Mouse (Mus musculus) lung, embryonic 15.5 days (tissue): ENCODE measurements at regions not wholly inside any gene's neighbourhood (a gene's known extent, or its start where the extent isn't known, plus 50 kb on each side); places are given as distances from the start of the nearest gene placed in this dataset.

Experiments used
- ATAC-seq: fragments of 200-750 bp; cut with Nextera tagmentation; 2 replicates; pipeline ENCODE4 v1.8.0; 2017; ENCODE audit warnings: moderate number of reproducible peaks, borderline replicate concordance; ENCODE audit not compliant: low FRiP score, low TSS enrichment; ENCODE audit errors: extremely low read depth
- H3K27ac ChIP-seq: fragments of 300-500 bp; sonication (generic); 2 replicates; pipeline ENCODE4 v1.5.1; 2015; ENCODE audit warnings: moderate library complexity, mild to moderate bottlenecking, inconsistent platforms
- H3K27me3 ChIP-seq: fragments of 300-500 bp; sonication (generic); 2 replicates; pipeline ENCODE4 v1.6.1; 2015; ENCODE audit warnings: inconsistent platforms
- H3K36me3 ChIP-seq: fragments of 300-500 bp; sonication (generic); 2 replicates; pipeline ENCODE4 v1.6.1; 2015; ENCODE audit warnings: inconsistent platforms
- H3K4me1 ChIP-seq: fragments of 300-500 bp; sonication (generic); 2 replicates; pipeline ENCODE4 v1.6.1; 2015; ENCODE audit warnings: inconsistent platforms
- H3K4me2 ChIP-seq: fragments of 300-500 bp; sonication (generic); 2 replicates; pipeline ENCODE4 v1.6.1; 2015; ENCODE audit warnings: inconsistent platforms, mild to moderate bottlenecking, moderate library complexity
- H3K4me3 ChIP-seq: fragments of 300-500 bp; sonication (generic); 2 replicates; pipeline ENCODE4 v1.5.1; 2015; ENCODE audit warnings: mild to moderate bottlenecking, inconsistent platforms
- H3K9ac ChIP-seq: fragments of 300-500 bp; sonication (generic); 2 replicates; pipeline ENCODE4 v1.6.1; 2015; ENCODE audit warnings: inconsistent platforms
- H3K9me3 ChIP-seq: fragments of 300-500 bp; sonication (generic); 2 replicates; pipeline ENCODE4 v1.6.1; 2016; ENCODE audit warnings: inconsistent platforms
- WGBS: fragments of 180-500 bp; shearing (Covaris S2); methylation state at CpG from one replicate; pipeline ENCODE4 v1.1.7; 2015; 5-methylcytosine and 5-hydroxymethylcytosine counted together

GRCm38 (mm10) chr13:112165921-112166320 lies 122.3 kb upstream of the Ankrd55 start:
- no peak overlapping the region for H3K9ac ChIP-seq
- no peaks in the 10 kb centered on the region for H3K36me3 ChIP-seq
- no peak overlapping the region for H3K4me2 ChIP-seq
- ATAC-seq, result no peak
- WGBS, result 73% methylated on average over 2 of the region's 2 CpGs
- no peaks in the 10 kb centered on the region for H3K4me1 ChIP-seq
- H3K27ac ChIP-seq, result peak overlapping the region; percentile 31; the same call in 1 of the 2 replicates
- H3K9me3 ChIP-seq, result no peaks in the 10 kb centered on the region
- H3K27me3 ChIP-seq, result no peaks in the 10 kb centered on the region
- H3K4me3 ChIP-seq, result no peak overlapping the region

- 53% methylated on average over 10 of the region's 10 CpGs for WGBS
- no peaks in the 10 kb centered on the region for H3K36me3 ChIP-seq
Observed at GRCm38 (mm10) chr13:112166338-112166802, 121.9 kb upstream of the Ankrd55 start.

GRCm38 (mm10) chr13:112168468-112168867 lies 119.8 kb upstream of the Ankrd55 start:
- Histone ChIP-seq H3K4me3 (no peak overlapping the region), H3K36me3 (no peaks in the 10 kb centered on the region), H3K27ac (no peak overlapping the region), H3K27me3 (no peaks in the 10 kb centered on the region), H3K4me1 (peaks cover 13% of the 10 kb centered on the region), H3K4me2 (no peak overlapping the region), H3K9ac (no peak overlapping the region), H3K9me3 (no peaks in the 10 kb centered on the region)
- ATAC-seq, result no peak
- 83% methylated on average over 3 of the region's 3 CpGs for WGBS

More at GRCm38 (mm10) chr13:112166338-112166802, 121.9 kb upstream of the Ankrd55 start:
- peak overlapping the region; percentile 31 for H3K27ac ChIP-seq
- H3K27me3 ChIP-seq, result no peaks in the 10 kb centered on the region
- H3K9me3 ChIP-seq, result no peaks in the 10 kb centered on the region
- no peak overlapping the region for H3K4me3 ChIP-seq
- no peak overlapping the region for H3K4me2 ChIP-seq
- ATAC-seq, result no peak
- no peaks in the 10 kb centered on the region for H3K4me1 ChIP-seq
- H3K9ac ChIP-seq, result no peak overlapping the region

GRCm38 (mm10) chr13:112170872-112171271 lies 117.4 kb upstream of the Ankrd55 start:
- WGBS, result 72% methylated on average over 3 of the region's 3 CpGs
- no peak for ATAC-seq
- peaks cover 13% of the 10 kb centered on the region for H3K4me1 ChIP-seq
- no peak overlapping the region for H3K4me3 ChIP-seq
- H3K27ac ChIP-seq, result peak overlapping the region; percentile 80
- H3K4me2 ChIP-seq, result no peak overlapping the region
- H3K9me3 ChIP-seq, result no peaks in the 10 kb centered on the region
- no peaks in the 10 kb centered on the region for H3K36me3 ChIP-seq
- H3K9ac ChIP-seq, result no peak overlapping the region
- no peaks in the 10 kb centered on the region for H3K27me3 ChIP-seq

GRCm38 (mm10) chr13:112171940-112172715 lies 116.1 kb upstream of the Ankrd55 start:
- no peak overlapping the region for H3K9ac ChIP-seq
- H3K27me3 ChIP-seq, result no peaks in the 10 kb centered on the region
- no peaks in the 10 kb centered on the region for H3K36me3 ChIP-seq
- no peak overlapping the region for H3K4me3 ChIP-seq
- no peak overlapping the region for H3K4me2 ChIP-seq
- peak overlapping the region; percentile 94 for H3K27ac ChIP-seq
- ATAC-seq, result peak; percentile 95
- H3K4me1 ChIP-seq, result peaks cover 13% of the 10 kb centered on the region
- no peaks in the 10 kb centered on the region for H3K9me3 ChIP-seq
- 40% methylated on average over 11 of the region's 11 CpGs for WGBS

- ATAC-seq, result no peak
- WGBS, result 81% methylated on average over 8 of the region's 8 CpGs
- H3K9me3 ChIP-seq, result no peaks in the 10 kb centered on the region
- H3K4me1 ChIP-seq, result peaks cover 13% of the 10 kb centered on the region
- no peaks in the 10 kb centered on the region for H3K36me3 ChIP-seq
- no peak overlapping the region for H3K4me2 ChIP-seq
- no peak overlapping the region for H3K27ac ChIP-seq
- no peak overlapping the region for H3K4me3 ChIP-seq
- H3K27me3 ChIP-seq, result no peaks in the 10 kb centered on the region
- no peak overlapping the region for H3K9ac ChIP-seq
Observed at GRCm38 (mm10) chr13:112173973-112174372, 114.3 kb upstream of the Ankrd55 start.

GRCm38 (mm10) chr13:112178031-112178430 lies 110.2 kb upstream of the Ankrd55 start:
- Histone ChIP-seq H3K9ac (no peak overlapping the region), H3K36me3 (no peaks in the 10 kb centered on the region), H3K4me1 (0 out of 2 replicates have a peak, but pooled peaks cover 1% of the 10 kb centered on the region), H3K27ac (no peak overlapping the region), H3K9me3 (no peaks in the 10 kb centered on the region), H3K4me2 (no peak overlapping the region), H3K27me3 (no peaks in the 10 kb centered on the region), H3K4me3 (no peak overlapping the region)
- WGBS, result 74% methylated on average over 4 of the region's 4 CpGs
- ATAC-seq, result no peak

GRCm38 (mm10) chr13:112183996-112184395 lies 104.3 kb upstream of the Ankrd55 start:
- 89% methylated on average over 10 of the region's 10 CpGs for WGBS
- no peak for ATAC-seq
- Histone ChIP-seq H3K4me1 (peaks cover 33% of the 10 kb centered on the region), H3K9me3 (no peaks in the 10 kb centered on the region), H3K36me3 (no peaks in the 10 kb centered on the region), H3K4me2 (no peak overlapping the region), H3K27me3 (no peaks in the 10 kb centered on the region), H3K27ac (no peak overlapping the region), H3K4me3 (no peak overlapping the region), H3K9ac (no peak overlapping the region)

- H3K9ac ChIP-seq, result no peak overlapping the region
- no peak overlapping the region for H3K4me3 ChIP-seq
- WGBS, result 22% methylated on average over 9 of the region's 12 CpGs
- H3K4me2 ChIP-seq, result no peak overlapping the region
- no peaks in the 10 kb centered on the region for H3K27me3 ChIP-seq
- H3K27ac ChIP-seq, result no peak overlapping the region
- no peak for ATAC-seq
- H3K9me3 ChIP-seq, result no peaks in the 10 kb centered on the region
- no peaks in the 10 kb centered on the region for H3K36me3 ChIP-seq
- H3K4me1 ChIP-seq, result peaks cover 44% of the 10 kb centered on the region
Observed at GRCm38 (mm10) chr13:112185116-112185515, 103.1 kb upstream of the Ankrd55 start.

- Histone ChIP-seq H3K4me2 (no peak overlapping the region), H3K4me3 (no peak overlapping the region), H3K9me3 (no peaks in the 10 kb centered on the region), H3K4me1 (peaks cover 52% of the 10 kb centered on the region), H3K9ac (no peak overlapping the region), H3K36me3 (no peaks in the 10 kb centered on the region), H3K27ac (peak overlapping the region; percentile 79; the same call in 1 of the 2 replicates), H3K27me3 (no peaks in the 10 kb centered on the region)
- no peak for ATAC-seq
- WGBS, result 31% methylated on average over 3 of the region's 3 CpGs
Observed at GRCm38 (mm10) chr13:112187226-112187625, 101.0 kb upstream of the Ankrd55 start.

GRCm38 (mm10) chr13:112188313-112188712 lies 99.9 kb upstream of the Ankrd55 start:
- no peaks in the 10 kb centered on the region for H3K36me3 ChIP-seq
- H3K27ac ChIP-seq, result peak overlapping the region; percentile 79
- H3K4me3 ChIP-seq, result no peak overlapping the region
- H3K9me3 ChIP-seq, result no peaks in the 10 kb centered on the region
- H3K4me1 ChIP-seq, result peaks cover 56% of the 10 kb centered on the region
- no peak overlapping the region for H3K9ac ChIP-seq
- 21% methylated on average over 7 of the region's 7 CpGs for WGBS
- peak; percentile 50; the same call in 1 of the 2 replicates for ATAC-seq
- no peak overlapping the region for H3K4me2 ChIP-seq
- no peaks in the 10 kb centered on the region for H3K27me3 ChIP-seq

GRCm38 (mm10) chr13:112188741-112189476 lies 99.3 kb upstream of the Ankrd55 start:
- Histone ChIP-seq H3K4me1 (peaks cover 56% of the 10 kb centered on the region), H3K4me3 (no peak overlapping the region), H3K9ac (no peak overlapping the region), H3K27ac (peak overlapping the region; percentile 79), H3K4me2 (no peak overlapping the region), H3K36me3 (no peaks in the 10 kb centered on the region), H3K9me3 (no peaks in the 10 kb centered on the region), H3K27me3 (no peaks in the 10 kb centered on the region)
- no peak for ATAC-seq
- 45% methylated on average over 18 of the region's 18 CpGs for WGBS
